Mouse (Mus musculus): ENCODE measurements around the gene Fev. TPM values are rescaled to one million over a fixed set of nuclear protein-coding genes. Genes with fewer than 3 reads are reported as not detected.

Fev gene
- polyA plus RNA-seq (2012; rRNA removed): 2.0 and 5.2 TPM in 2 replicates

GRCm38 (mm10) chr1:74885369-74886042, at the start of gene Fev:
Gene Fev, minus strand, starts transcription at chr1:74885419.
- TF ChIP-seq POLR2A (IDR thresholded peaks at IDR 0.05; ENCODE audit: low read depth, low read length) (no peak), CTCF (IDR thresholded peaks at IDR 0.05; ENCODE audit: extremely low read depth, insufficient read length, insufficient replicate concordance, low read depth, low read length) (no peak)
- Histone ChIP-seq H3K4me3 (ENCODE audit: low read depth, low read length) (no peak within 1 kb of the TSS), H3K36me3 (ENCODE audit: control insufficient read depth, insufficient read depth, low read length) (no peaks in the 10 kb centered on the region), H3K27me3 (ENCODE audit: control insufficient read depth, insufficient read depth, low read length) (peaks cover 69% of the 10 kb centered on the region), H3K27ac (ENCODE audit: insufficient read depth, low read depth, low read length) (no peak within 1 kb of the TSS), H3K4me1 (ENCODE audit: control insufficient read depth, insufficient read depth, insufficient read length, low read length) (peaks cover 3% of the 10 kb centered on the region)
- 2% methylated on average over 43 of the region's 43 CpGs for WGBS

DNA sequence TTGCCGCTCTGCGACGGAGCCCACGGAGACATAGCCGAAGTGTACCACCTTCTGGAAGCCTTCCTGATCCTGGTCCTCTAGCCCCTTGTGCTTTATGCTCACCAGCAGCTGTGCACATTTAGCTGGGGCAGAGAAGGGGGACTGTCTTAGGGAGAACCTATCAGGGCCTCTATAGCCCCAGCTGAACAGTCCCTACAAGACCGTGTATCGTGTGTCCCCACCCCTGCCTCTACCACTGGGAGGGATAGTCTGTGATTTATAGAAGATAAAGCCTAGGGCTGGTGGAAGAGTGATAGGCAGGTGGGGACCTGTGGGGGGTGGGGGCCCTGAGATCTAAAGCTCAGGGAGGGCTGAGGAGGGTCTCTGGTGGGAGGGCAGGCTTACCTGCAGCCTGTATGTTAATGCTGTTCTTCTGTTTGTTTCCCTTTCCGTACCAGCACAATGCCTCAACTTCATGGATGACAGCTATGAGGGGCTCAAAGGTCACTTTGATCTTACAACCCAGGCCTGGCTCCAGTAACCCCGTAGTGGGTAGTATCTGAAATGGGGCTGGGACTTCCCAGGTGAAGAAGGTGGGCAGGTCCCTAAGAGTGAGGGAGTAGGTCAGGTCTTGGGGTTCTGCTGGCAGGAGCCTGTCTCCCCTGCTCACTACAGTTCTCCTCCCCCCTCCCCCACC, 42.5 kb upstream of the Fev start:
- Histone ChIP-seq H3K4me3 (ENCODE audit: low read depth, low read length) (no peak overlapping the region), H3K36me3 (ENCODE audit: control insufficient read depth, insufficient read depth, low read length) (no peaks in the 10 kb centered on the region), H3K4me1 (ENCODE audit: control insufficient read depth, insufficient read depth, insufficient read length, low read length) (peaks cover 9% of the 10 kb centered on the region; the same call in 1 of the 2 replicates), H3K27me3 (ENCODE audit: control insufficient read depth, insufficient read depth, low read length) (no peaks in the 10 kb centered on the region), H3K27ac (ENCODE audit: insufficient read depth, low read depth, low read length) (no peak overlapping the region)
- TF ChIP-seq POLR2A (IDR thresholded peaks at IDR 0.05; ENCODE audit: low read depth, low read length) (no peak), CTCF (IDR thresholded peaks at IDR 0.05; ENCODE audit: extremely low read depth, insufficient read length, insufficient replicate concordance, low read depth, low read length) (no peak)
- WGBS: 68% methylated on average over 9 of the region's 9 CpGs

- Histone ChIP-seq H3K4me3 (ENCODE audit: low read depth, low read length) (no peak overlapping the region), H3K27ac (ENCODE audit: insufficient read depth, low read depth, low read length) (no peak overlapping the region), H3K36me3 (ENCODE audit: control insufficient read depth, insufficient read depth, low read length) (no peaks in the 10 kb centered on the region), H3K27me3 (ENCODE audit: control insufficient read depth, insufficient read depth, low read length) (no peaks in the 10 kb centered on the region), H3K4me1 (ENCODE audit: control insufficient read depth, insufficient read depth, insufficient read length, low read length) (peaks cover 9% of the 10 kb centered on the region; the same call in 1 of the 2 replicates)
- WGBS: 18% methylated on average over 6 of the region's 6 CpGs
- TF ChIP-seq POLR2A (IDR thresholded peaks at IDR 0.05; ENCODE audit: low read depth, low read length): no peak
- TF ChIP-seq CTCF (IDR thresholded peaks at IDR 0.05; ENCODE audit: extremely low read depth, insufficient read length, insufficient replicate concordance, low read depth, low read length): peak; percentile 98
Measured at GRCm38 (mm10) chr1:74926721-74927120, 41.5 kb upstream of the Fev start.

DNA sequence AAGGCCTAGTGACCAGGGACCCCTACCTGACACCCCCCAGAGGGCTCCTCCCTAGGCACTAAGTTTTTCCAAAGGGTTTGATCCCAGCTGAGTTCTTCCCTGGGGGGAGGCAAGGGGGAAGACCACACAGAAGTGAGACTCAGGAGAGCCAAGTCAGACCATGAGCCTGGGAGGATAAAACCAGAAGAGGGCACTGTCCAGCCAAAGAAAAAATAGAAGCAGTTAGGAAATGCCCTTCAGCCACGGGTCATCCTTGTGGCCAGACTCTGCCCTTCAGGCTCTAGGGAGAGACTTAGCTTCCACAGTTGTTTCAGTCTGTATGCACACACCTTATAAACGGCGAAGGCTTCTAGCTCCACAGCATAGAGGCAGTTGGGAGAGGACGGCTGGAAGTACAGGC, 39.2 kb upstream of the Fev start:
- peaks cover 9% of the 10 kb centered on the region; the same call in 1 of the 2 replicates for H3K4me1 ChIP-seq (ENCODE audit: control insufficient read depth, insufficient read depth, insufficient read length, low read length)
- TF ChIP-seq CTCF (IDR thresholded peaks at IDR 0.05; ENCODE audit: extremely low read depth, insufficient read length, insufficient replicate concordance, low read depth, low read length) (no peak), POLR2A (IDR thresholded peaks at IDR 0.05; ENCODE audit: low read depth, low read length) (no peak)
- 57% methylated on average over 4 of the region's 4 CpGs for WGBS
- no peaks in the 10 kb centered on the region for H3K27me3 ChIP-seq (ENCODE audit: control insufficient read depth, insufficient read depth, low read length)
- no peak overlapping the region for H3K27ac ChIP-seq (ENCODE audit: insufficient read depth, low read depth, low read length)
- H3K4me3 ChIP-seq (ENCODE audit: low read depth, low read length): no peak overlapping the region
- H3K36me3 ChIP-seq (ENCODE audit: control insufficient read depth, insufficient read depth, low read length): no peaks in the 10 kb centered on the region

- H3K27me3 ChIP-seq (ENCODE audit: control insufficient read depth, insufficient read depth, low read length): no peaks in the 10 kb centered on the region
- WGBS: 23% methylated on average over 13 of the region's 13 CpGs
- 0 out of 2 replicates have a peak, but pooled peaks cover 4% of the 10 kb centered on the region for H3K4me1 ChIP-seq (ENCODE audit: control insufficient read depth, insufficient read depth, insufficient read length, low read length)
- H3K36me3 ChIP-seq (ENCODE audit: control insufficient read depth, insufficient read depth, low read length): no peaks in the 10 kb centered on the region
- H3K4me3 ChIP-seq (ENCODE audit: low read depth, low read length): no peak overlapping the region
- no peak overlapping the region for H3K27ac ChIP-seq (ENCODE audit: insufficient read depth, low read depth, low read length)
- TF ChIP-seq CTCF (IDR thresholded peaks at IDR 0.05; ENCODE audit: extremely low read depth, insufficient read length, insufficient replicate concordance, low read depth, low read length): peak; percentile 39; the same call in 1 of the 2 replicates
- TF ChIP-seq POLR2A (IDR thresholded peaks at IDR 0.05; ENCODE audit: low read depth, low read length): no peak
Measured at GRCm38 (mm10) chr1:74915706-74916105, 30.5 kb upstream of the Fev start.

GRCm38 (mm10) chr1:74902191-74902590, 17.0 kb upstream of the Fev start:
- Histone ChIP-seq H3K27ac (ENCODE audit: insufficient read depth, low read depth, low read length) (no peak overlapping the region), H3K4me1 (ENCODE audit: control insufficient read depth, insufficient read depth, insufficient read length, low read length) (peaks cover 4% of the 10 kb centered on the region; the same call in 1 of the 2 replicates), H3K36me3 (ENCODE audit: control insufficient read depth, insufficient read depth, low read length) (no peaks in the 10 kb centered on the region), H3K27me3 (ENCODE audit: control insufficient read depth, insufficient read depth, low read length) (peaks cover 6% of the 10 kb centered on the region; the same call in 1 of the 2 replicates), H3K4me3 (ENCODE audit: low read depth, low read length) (no peak overlapping the region)
- WGBS: 13% methylated on average over 6 of the region's 6 CpGs
- TF ChIP-seq CTCF (IDR thresholded peaks at IDR 0.05; ENCODE audit: extremely low read depth, insufficient read length, insufficient replicate concordance, low read depth, low read length) (no peak), POLR2A (IDR thresholded peaks at IDR 0.05; ENCODE audit: low read depth, low read length) (no peak)

GRCm38 (mm10) chr1:74901686-74902085, 16.5 kb upstream of the Fev start:
- Histone ChIP-seq H3K4me1 (ENCODE audit: control insufficient read depth, insufficient read depth, insufficient read length, low read length) (peaks cover 4% of the 10 kb centered on the region; the same call in 1 of the 2 replicates), H3K27ac (ENCODE audit: insufficient read depth, low read depth, low read length) (no peak overlapping the region), H3K27me3 (ENCODE audit: control insufficient read depth, insufficient read depth, low read length) (peaks cover 6% of the 10 kb centered on the region), H3K36me3 (ENCODE audit: control insufficient read depth, insufficient read depth, low read length) (no peaks in the 10 kb centered on the region), H3K4me3 (ENCODE audit: low read depth, low read length) (no peak overlapping the region)
- 12% methylated on average over 3 of the region's 3 CpGs for WGBS
- no peak for TF ChIP-seq CTCF (IDR thresholded peaks at IDR 0.05; ENCODE audit: extremely low read depth, insufficient read length, insufficient replicate concordance, low read depth, low read length)
- TF ChIP-seq POLR2A (IDR thresholded peaks at IDR 0.05; ENCODE audit: low read depth, low read length): no peak

Measured in small intestine, adult 2 months (tissue).